Mouse (Mus musculus) heart, postnatal 10 days (tissue): ENCODE data around the gene Plod3. TPM values are rescaled to one million over a fixed set of nuclear protein-coding genes. Genes with fewer than 3 reads are reported as not detected.
"Not testable (repeated sequence)": the region's sequence is repeated elsewhere in the genome, so short reads cannot be mapped to it uniquely, and the experiment has no call there.

ENCODE experiments used
- DNase-seq, 2 experiments: peaks; one replicate each; pipeline ENCODE4 v3.0.0; 2021
- intact Hi-C: fragments of 180-260 bp; cut with DNase I; formaldehyde crosslinking; loops from one replicate; pipeline ENCODE4 v1.15.1; 2025
- total RNA-seq, 2 experiments: library from RNA; stranded (reverse); gene quantifications; 2 replicates each; pipeline ENCODE4 v1.2.3; 2021

Gene Plod3
- total RNA-seq = 10 to 100 TPM; 45.0 to 47.1 TPM

- intact Hi-C loops = no loop called here
- peak; percentile 96 to 98 for DNase-seq
These were observed at the start of gene Plod3 for GRCm38 (mm10) chr5:136986695-136987137. TSS of gene Plod3 (plus strand) at chr5:136987019.

GRCm38 (mm10) chr5:136937621-136938020 lies 49.2 kb upstream of the Plod3 start:
- DNase-seq = no peak
- intact Hi-C loops = no loop called here

GRCm38 (mm10) chr5:136939284-136939683 lies 47.5 kb upstream of the Plod3 start:
- DNase-seq = peak in 1 of 2 experiments; percentile 32
- intact Hi-C loops = no loop called here

- DNase-seq, intact Hi-C loops: not testable (repeated sequence)
These were observed 46.8 kb upstream of the Plod3 start for GRCm38 (mm10) chr5:136940029-136940428.

GRCm38 (mm10) chr5:136940845-136941560 lies 45.8 kb upstream of the Plod3 start:
- DNase-seq = no peak
- intact Hi-C loops = no loop called here

- no peak for DNase-seq
- intact Hi-C loops = no loop called here
These were observed 44.0 kb upstream of the Plod3 start for GRCm38 (mm10) chr5:136942781-136943180.

GRCm38 (mm10) chr5:136943382-136943781 lies 43.4 kb upstream of the Plod3 start:
- DNase-seq = no peak
- intact Hi-C loops = no loop called here

- no peak for DNase-seq
- intact Hi-C loops = no loop called here
These were observed 41.7 kb upstream of the Plod3 start for GRCm38 (mm10) chr5:136945084-136945483.

GRCm38 (mm10) chr5:136947874-136948273 lies 38.9 kb upstream of the Plod3 start:
- DNase-seq = no peak
- intact Hi-C loops = no loop called here

GRCm38 (mm10) chr5:136949551-136950336 lies 37.1 kb upstream of the Plod3 start:
- DNase-seq, intact Hi-C loops: not testable (repeated sequence)

- no peak for DNase-seq
- intact Hi-C loops = no loop called here
These were observed 36.3 kb upstream of the Plod3 start for GRCm38 (mm10) chr5:136950521-136950920.

GRCm38 (mm10) chr5:136952153-136952552 lies 34.7 kb upstream of the Plod3 start:
- no peak for DNase-seq
- intact Hi-C loops = no loop called here

- DNase-seq = peak; percentile 97 to 98
- intact Hi-C loops = no loop called here
These were observed 33.8 kb upstream of the Plod3 start, which contains the start of gene Fis1 for GRCm38 (mm10) chr5:136953015-136953414. TSS of gene Fis1 (plus strand) at chr5:136953275.

- intact Hi-C loops = no loop called here
- DNase-seq = peak; percentile 48 to 58
These were observed 33.3 kb upstream of the Plod3 start for GRCm38 (mm10) chr5:136953440-136953951.

GRCm38 (mm10) chr5:136955622-136956021 lies 31.2 kb upstream of the Plod3 start:
- intact Hi-C loops = no loop called here
- DNase-seq = no peak

GRCm38 (mm10) chr5:136957250-136957649 lies 29.6 kb upstream of the Plod3 start:
- DNase-seq = no peak
- intact Hi-C loops = no loop called here

- no peak for DNase-seq
- intact Hi-C loops = no loop called here
These were observed 27.7 kb upstream of the Plod3 start for GRCm38 (mm10) chr5:136958991-136959605.

GRCm38 (mm10) chr5:136960053-136960452 lies 26.8 kb upstream of the Plod3 start:
- intact Hi-C loops = no loop called here
- no peak for DNase-seq

- intact Hi-C loops = no loop called here
- DNase-seq = no peak
These were observed 25.4 kb upstream of the Plod3 start for GRCm38 (mm10) chr5:136961334-136961982.

GRCm38 (mm10) chr5:136961983-136962461 lies 24.8 kb upstream of the Plod3 start:
- intact Hi-C loops = no loop called here
- peak; percentile 94 to 95 for DNase-seq
